In the genomic region with DNA sequence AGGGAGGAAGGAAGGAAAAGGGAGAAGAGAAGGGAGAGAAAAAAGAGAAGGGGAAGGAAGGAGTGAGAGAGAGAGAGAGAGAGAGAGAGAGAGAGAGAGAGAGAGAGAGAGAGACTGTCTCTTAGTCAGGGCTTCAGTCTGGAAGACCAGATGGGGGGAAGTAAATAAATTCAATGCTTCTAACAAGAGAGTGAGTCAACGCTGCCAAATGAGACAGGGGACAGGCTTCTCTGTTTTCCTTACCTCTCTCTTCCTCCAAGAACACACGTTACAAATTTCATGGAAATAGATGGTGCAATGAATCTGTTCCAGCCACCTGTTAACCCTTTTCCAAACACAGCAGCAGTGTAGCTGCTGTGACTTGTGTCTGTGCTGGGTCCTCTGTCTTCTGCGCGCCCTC, we compare ENCODE assay signal across 20 mouse cellular contexts.
"Had no signal": no experiment of that assay in that cellular context is flagged by ENCODE, and none has a peak within 500 bp of the region (broad histone marks: within the 10 kb centered on the region; RNA-seq: fewer than 3 reads in every experiment).

No protein-coding gene starts in this region.

- H3K9me3 ChIP-seq: limb, embryonic 10.5 days; limb, embryonic 13.5 days; liver, embryonic 12.5 days; liver, embryonic 15.5 days; lung, embryonic 15.5 days; megakaryocyte, embryonic 14.5 days; midbrain, embryonic 10.5 days; midbrain, embryonic 13.5 days had no signal

- H3K27me3 ChIP-seq: liver, embryonic 12.5 days; liver, embryonic 15.5 days; lung, embryonic 15.5 days; megakaryocyte, embryonic 14.5 days; midbrain, embryonic 13.5 days had no signal

- H3K9ac ChIP-seq: limb, embryonic 13.5 days; liver, embryonic 12.5 days; liver, embryonic 15.5 days; lung, embryonic 15.5 days; midbrain, embryonic 13.5 days had no signal

- H3K4me2 ChIP-seq: limb, embryonic 13.5 days; liver, embryonic 12.5 days; liver, embryonic 15.5 days; lung, embryonic 15.5 days; midbrain, embryonic 13.5 days had no signal

- H3K4me3 ChIP-seq: layer of hippocampus, adult 2 months; limb, embryonic 10.5 days; limb, embryonic 13.5 days; liver, embryonic 12.5 days; liver, embryonic 15.5 days; lung, embryonic 15.5 days; megakaryocyte, embryonic 14.5 days; midbrain, embryonic 10.5 days; midbrain, embryonic 13.5 days had no signal

- DNase-seq: kidney, adult 11 months; kidney, adult 8-10 months; kidney, postnatal 14 days; kidney, postnatal 4 days; liver; lung, adult 18-20 months; lung, postnatal 10 days; lung, postnatal 36 days; thymus, adult 2 months; thymus, postnatal 14 days; thymus, postnatal 4 days had no signal

- ATAC-seq: liver, embryonic 12.5 days; midbrain, embryonic 13.5 days had no signal

- H3K36me3 ChIP-seq: limb, embryonic 10.5 days; limb, embryonic 13.5 days; liver, embryonic 12.5 days; liver, embryonic 15.5 days; lung, embryonic 15.5 days; midbrain, embryonic 10.5 days; midbrain, embryonic 13.5 days had no signal

- H3K4me1 ChIP-seq: liver, embryonic 12.5 days; liver, embryonic 15.5 days; lung, embryonic 15.5 days; megakaryocyte, embryonic 14.5 days; midbrain, embryonic 13.5 days had no signal

- H3K27ac ChIP-seq: layer of hippocampus, adult 2 months; limb, embryonic 10.5 days; limb, embryonic 13.5 days; liver, embryonic 12.5 days; liver, embryonic 15.5 days; lung, embryonic 15.5 days; midbrain, embryonic 10.5 days; midbrain, embryonic 13.5 days had no signal
